Mouse (Mus musculus): ENCODE results near the gene Ank. TPM values are rescaled to one million over a fixed set of nuclear protein-coding genes. Genes with fewer than 3 reads are reported as not detected.
A peak's percentile ranks its signal among the peaks of the same experiment; 100 is the strongest.
"Not testable (repeated sequence)": the region's sequence is repeated elsewhere in the genome, so short reads cannot be mapped to it uniquely, and the experiment has no call there.

The Ank gene
- 100 to 1,000 TPM; 165 to 172 TPM for total RNA-seq (2021)

DNA sequence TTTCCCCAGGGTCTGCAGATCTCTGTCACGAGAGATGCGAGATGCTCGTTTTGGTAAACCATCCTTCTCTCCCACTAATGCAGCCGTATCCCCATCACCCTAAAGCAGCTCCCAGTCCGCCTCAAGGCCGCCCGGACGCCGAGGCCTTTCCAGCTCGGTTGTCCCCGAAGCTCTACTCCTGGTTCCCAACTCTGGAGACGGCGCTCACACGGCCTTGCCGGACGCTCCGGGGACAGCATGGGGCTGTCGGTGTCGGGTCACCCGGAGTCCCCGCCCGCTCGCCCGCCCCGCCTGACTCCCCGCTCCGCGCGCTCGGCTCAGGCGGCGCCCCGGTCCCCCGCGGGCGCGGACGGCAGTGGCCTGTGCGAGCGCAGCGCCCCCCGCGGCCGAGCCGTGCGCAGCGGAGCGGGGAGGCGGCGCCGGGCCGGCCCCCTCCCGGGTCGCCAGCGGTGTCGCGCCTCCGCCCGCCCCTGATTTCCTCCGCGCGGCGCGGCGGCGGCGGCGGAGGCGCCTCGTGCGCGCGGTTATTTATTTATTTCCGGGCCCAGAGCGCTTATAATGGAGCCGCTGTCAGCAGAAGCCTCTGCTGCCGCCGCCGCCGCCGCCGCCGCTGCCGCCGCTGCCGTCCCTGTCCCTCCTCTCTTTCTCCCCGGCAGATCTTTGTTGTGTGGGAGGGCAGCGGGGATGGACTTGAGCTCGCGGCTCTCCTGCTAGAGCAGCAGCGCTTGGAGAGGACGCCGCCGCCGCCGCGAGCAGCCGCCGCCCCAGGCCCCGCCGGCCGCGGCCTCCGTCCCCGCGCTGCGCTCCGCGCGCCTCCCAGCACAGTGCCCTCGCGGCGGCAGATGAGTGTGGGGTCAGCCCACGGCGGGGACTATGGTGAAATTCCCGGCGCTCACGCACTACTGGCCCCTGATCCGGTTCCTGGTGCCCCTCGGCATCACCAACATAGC, at the start of gene Ank:
Gene Ank, plus strand, starts transcription at position 547 of the 950 bp plus-strand sequence.
- DNase-seq (ENCODE audit: extremely low spot score in 1 of 2, low spot score in 2 of 2), result peak; percentile 60 to 89
- intact Hi-C loops (cut with DNase I), result loop anchor here (2.0 to 5.0 kb wide), 3 partner anchors 116 to 146 kb away; no protein-coding TSS in a partner anchor

DNA sequence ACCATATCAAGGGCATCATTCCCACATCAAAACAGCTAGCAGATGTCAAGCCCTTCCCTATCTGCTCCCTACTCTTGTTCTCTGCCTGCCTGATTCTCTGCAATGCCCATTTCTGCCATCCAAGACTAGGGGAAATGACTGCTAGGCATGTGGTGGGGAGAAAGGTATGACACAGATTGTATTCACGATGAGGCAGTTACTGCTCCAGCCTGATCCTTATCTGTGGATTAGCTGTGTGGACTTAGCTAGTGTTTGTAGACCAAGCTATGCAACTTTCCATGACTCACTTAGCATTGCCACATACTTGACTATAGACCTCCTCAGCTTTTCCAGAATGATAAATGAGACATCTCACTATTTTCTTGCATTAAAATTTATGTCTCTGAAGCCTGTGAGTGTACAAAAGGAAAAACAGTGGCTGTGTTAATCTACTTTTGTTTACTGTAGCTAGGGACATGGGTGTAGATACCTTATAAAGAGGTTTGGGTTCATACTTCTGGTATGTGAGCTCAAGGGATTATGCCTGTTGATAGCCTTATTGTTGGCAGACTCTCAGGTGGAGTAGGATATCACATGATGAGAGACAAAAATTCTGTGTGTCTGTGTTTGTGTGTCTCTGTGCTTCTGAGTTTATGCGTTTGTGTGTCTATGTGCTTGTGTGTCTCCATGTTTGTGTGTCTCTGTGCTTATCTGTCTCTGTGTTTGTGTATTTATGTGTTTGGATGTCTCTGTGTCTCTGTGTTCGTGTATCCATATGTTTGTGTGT, 47.7 kb upstream of the Ank start:
- no peak for DNase-seq (ENCODE audit: extremely low spot score in 1 of 2, low spot score in 2 of 2)
- intact Hi-C loops (cut with DNase I), result no loop called here

DNA sequence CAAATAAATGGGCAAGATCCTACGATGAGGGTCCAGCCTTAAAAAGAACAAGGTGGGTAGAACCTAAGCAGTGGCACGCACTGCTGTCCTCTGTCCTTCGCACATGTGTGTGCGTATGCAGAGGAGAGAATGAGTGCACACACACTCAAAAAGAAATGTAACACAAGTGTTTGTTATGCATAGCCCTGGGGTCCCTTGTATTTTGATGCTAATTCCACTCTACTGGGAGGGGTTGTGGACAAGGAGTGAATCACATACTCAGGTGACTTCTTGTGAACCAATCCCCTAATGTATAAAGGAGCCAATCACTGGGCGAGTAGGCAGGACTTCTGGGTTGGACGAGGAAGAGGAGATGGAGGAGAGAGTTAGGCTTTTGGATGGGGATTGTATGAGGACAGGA, 44.9 kb upstream of the Ank start:
- intact Hi-C loops (cut with DNase I), result no loop called here
- DNase-seq (ENCODE audit: extremely low spot score in 1 of 2, low spot score in 2 of 2), result no peak

DNA sequence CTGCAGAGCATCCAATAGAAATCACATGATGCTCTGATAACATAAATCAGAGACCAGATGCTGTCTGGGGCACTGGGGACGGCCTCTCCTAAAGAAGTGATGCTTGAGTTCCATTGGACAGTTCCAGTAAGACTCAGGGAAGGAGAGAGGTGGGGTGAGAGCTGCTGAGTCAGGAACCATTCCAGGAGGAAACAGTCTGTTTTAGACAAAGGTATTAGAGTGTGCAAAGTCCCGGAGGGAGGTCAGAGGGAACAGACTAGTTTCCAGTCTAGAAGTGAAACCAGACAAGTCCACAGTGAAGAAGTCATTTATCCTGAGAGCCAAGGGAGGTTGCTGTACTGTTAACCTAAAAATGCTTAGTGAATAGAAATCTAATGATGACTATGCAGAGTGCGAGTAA, 38.9 kb upstream of the Ank start:
- intact Hi-C loops (cut with DNase I), result no loop called here
- no peak for DNase-seq (ENCODE audit: extremely low spot score in 1 of 2, low spot score in 2 of 2)

DNA sequence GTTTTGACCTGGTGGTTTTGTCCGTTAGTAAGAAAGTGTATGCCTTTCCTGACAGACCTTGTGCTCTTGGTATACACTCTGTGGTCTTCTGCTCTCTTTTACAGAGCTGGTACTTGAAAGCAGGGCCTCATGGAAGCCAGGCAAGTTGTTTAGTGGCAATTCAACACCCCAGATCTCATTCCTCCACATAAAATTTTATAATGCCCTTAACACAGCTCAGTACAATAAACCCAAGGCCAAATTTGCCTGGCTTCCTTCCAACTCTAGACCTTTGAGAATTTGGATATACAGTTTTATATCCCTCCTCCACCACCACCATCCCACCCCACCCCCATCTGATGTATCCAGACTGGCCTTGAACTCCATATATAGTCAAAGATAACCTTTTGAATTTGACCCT, 36.2 kb upstream of the Ank start:
- DNase-seq (ENCODE audit: extremely low spot score in 1 of 2, low spot score in 2 of 2), result no peak
- intact Hi-C loops (cut with DNase I), result no loop called here

DNA sequence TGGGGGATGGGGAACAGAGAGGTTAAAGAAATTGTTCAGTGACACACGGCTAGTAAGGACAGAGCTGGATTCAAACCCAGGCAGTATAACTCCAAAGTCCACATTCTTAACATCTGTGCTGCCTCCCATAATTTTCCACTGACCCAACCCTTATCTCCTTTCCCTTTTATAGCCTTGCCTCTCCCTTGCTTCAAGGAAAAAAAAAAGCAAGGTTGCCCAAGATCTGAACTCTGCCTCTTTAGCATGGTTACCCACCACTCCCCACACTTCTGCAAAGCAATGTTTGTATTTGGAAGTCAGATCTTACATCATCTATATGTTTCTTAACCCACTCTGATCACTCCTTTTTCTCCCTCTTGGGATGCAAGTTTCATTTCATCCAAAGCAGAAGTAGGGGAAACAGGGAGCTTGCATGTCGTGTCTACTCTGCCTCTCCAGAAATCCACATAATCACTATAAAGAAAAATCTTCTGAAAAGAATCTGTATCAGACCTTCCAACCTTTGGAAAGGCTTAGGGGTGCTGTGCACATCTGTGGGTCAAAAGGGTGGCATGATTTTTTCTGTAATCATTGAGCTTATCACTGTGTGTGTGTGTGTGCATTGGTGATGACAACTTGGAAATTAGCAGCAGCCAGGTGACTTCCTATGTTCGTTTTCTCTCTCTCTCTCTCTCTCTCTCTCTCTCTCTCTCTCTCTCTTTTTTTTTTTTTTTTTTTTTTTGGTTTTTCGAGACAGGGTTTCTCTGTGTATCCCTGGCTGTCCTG, 33.4 kb upstream of the Ank start:
- intact Hi-C loops (cut with DNase I), result no loop called here

DNA sequence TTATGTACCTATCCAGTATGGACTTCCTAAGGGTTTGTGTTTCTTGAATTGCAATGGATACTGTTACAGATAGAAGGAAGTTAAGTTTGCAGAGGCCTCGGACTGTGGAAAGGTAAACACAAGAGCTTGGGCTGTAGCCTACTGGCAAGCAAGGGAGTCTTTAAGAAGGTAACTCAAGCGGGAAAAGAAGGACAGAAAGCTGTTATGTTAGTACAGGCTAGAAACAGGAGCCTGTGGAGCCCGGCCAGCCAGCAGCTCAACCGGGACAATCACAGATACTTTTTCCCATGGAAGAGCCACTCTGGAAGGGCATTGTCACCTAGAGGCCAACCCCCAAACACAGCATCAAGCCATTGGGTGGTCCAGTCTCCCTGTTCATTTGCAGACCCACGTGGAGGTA, 31.1 kb upstream of the Ank start:
- intact Hi-C loops (cut with DNase I), result no loop called here
- DNase-seq (ENCODE audit: extremely low spot score in 1 of 2, low spot score in 2 of 2), result no peak

More for the DNA sequence above, 33.4 kb upstream of the Ank start:
- no peak for DNase-seq (ENCODE audit: extremely low spot score in 1 of 2, low spot score in 2 of 2)

DNA sequence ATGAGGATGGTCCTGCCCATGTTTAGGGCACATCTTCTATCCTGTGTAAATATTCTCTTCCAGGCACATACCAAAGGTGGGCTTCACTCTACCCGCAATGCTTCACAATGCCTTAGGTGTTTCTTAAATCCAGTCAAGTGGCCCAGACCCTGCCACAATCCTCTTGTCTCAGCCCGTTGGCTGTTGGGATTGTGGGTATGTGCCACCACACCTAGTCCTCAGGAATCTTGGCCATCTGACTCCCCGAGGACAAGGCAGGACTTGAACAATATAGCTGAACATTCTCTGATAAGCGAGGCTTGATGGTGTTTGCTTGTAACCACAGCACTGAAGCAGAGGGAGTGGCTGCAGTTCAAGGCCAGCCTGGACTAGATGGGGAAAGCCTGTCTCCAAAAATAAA, 30.3 kb upstream of the Ank start:
- DNase-seq (ENCODE audit: extremely low spot score in 1 of 2, low spot score in 2 of 2), result no peak

DNA sequence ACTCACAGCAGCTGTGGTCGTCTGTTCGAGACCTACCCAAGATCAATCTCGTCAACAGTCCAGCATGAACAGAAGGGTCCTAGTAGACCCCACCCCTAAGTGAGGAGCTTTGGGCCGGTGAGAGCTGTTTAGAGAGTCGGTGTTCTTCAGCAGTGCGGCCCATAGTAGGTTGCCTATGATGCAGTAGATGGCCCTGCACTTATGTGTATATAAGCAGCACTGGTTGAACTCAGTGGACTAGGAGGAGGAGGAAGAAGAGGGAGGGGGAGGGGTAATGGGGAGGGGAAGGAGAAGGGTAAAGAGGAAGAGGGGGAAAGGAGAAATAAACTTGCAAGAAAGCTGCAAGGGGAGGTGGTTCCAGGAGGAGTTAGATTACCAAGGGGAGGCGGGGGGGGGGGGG, 25.4 kb upstream of the Ank start:
- intact Hi-C loops (cut with DNase I), result no loop called here
- no peak for DNase-seq (ENCODE audit: extremely low spot score in 1 of 2, low spot score in 2 of 2)

More for the DNA sequence above, 30.3 kb upstream of the Ank start:
- intact Hi-C loops (cut with DNase I), result no loop called here

DNA sequence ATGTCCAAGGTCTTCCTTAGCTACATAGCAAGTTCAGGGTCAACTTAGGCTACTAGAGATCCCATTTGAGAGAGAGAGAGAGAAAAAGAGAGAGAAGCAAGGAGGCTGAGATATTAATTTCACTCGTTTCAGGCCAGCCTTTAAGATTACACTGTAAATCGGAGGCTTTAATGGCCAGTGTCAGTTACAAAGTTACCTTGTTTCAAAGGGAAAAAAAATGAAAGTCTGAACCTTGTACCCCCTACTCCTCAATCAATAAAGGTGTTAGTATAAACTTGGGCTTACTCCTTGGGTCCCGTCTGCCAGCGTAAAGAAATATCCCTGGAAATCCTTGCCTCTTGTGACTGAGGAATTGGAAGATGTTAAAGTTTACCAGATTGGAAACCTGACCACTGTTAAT, 24.9 kb upstream of the Ank start:
- intact Hi-C loops (cut with DNase I), result no loop called here
- DNase-seq (ENCODE audit: extremely low spot score in 1 of 2, low spot score in 2 of 2), result no peak

DNA sequence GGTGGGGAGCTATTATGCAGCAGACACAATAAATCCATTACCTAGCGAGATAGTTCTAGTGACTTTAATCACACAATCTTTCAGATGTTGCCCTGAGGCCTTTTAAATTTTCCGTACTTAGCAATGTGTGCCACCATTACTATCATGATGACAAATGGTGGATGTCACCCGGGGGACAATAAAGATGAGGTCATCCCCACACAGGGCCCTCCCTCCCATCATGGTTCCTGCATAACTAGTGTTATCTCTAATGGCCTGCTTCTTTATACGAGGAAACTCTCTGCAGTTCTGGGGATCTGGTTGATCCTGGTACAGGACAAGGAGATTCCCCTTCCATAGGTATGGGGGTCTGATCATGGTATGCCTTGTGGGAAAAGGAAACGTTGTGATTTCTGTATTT, 24.5 kb upstream of the Ank start:
- no peak for DNase-seq (ENCODE audit: extremely low spot score in 1 of 2, low spot score in 2 of 2)
- intact Hi-C loops (cut with DNase I), result no loop called here

DNA sequence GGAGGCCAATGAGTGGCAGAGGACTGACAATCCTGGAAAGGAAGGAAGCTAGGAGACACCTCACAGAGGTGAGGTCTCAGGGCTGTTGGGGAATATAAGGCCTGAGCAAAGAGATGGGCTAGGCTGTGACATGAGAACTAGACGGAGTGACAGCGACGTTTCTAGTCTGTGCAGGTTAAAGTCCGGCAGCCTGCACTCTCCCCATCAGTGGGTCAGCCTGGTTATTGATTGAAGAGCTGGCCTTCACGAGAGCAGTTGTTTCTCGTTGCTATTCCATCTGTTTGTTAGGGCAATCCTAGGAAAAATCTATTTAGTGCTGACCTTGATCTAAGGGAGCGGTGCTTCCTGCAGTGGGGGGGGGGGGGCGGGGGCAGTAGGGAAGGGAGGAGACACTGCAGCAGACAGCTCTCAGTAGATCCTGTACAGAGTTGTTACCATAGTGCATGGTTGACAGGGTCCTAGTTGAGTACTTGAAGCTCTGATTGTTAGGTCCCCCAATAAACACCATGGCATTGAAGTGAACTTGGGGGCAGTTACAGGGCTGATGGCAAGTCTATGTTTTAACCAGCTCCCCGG, 21.6 kb upstream of the Ank start:
- intact Hi-C loops (cut with DNase I), result no loop called here
- DNase-seq (ENCODE audit: extremely low spot score in 1 of 2, low spot score in 2 of 2), result no peak

DNA sequence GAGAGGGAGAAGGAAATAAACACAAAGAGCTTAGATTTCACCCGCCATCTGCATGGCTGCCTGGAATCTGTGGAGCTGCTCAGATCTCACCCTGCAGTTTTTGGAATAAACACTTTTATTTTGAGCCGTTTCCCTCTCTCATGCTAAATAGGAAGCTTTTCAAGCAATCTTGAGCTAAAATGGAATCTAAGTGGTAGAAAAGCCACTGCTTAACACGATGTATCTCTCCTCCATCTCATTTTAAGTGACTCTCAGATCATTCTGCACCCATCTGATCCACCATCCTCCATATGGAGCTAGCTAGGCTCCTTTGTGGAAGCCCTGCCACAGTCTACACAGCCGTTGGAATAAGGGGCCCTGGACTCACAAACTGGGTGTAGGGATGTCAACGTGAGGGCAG, 15.8 kb upstream of the Ank start:
- intact Hi-C loops (cut with DNase I), result no loop called here
- peak in 1 of 2 experiments; percentile 49 for DNase-seq (ENCODE audit: extremely low spot score in 1 of 2, low spot score in 2 of 2)

DNA sequence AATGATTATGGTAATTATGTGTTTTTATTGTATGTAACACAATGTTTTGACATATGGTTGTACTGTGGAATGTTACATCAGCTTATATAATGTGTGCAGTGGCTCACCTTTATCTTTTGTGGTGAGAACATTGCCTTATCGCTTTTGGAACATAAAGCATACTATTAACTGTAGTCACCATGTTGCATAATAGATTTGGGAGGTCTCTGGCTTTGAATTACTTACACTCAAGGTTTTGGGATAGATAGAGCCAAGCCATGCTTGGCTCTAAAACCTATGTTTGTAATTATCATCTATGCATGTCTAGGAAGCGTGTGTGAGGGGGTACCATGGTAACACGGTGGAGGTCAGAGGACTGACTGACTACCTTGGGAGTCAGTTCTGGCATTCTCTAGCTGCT, 14.7 kb upstream of the Ank start:
- intact Hi-C loops (cut with DNase I), result no loop called here
- no peak for DNase-seq (ENCODE audit: extremely low spot score in 1 of 2, low spot score in 2 of 2)

DNA sequence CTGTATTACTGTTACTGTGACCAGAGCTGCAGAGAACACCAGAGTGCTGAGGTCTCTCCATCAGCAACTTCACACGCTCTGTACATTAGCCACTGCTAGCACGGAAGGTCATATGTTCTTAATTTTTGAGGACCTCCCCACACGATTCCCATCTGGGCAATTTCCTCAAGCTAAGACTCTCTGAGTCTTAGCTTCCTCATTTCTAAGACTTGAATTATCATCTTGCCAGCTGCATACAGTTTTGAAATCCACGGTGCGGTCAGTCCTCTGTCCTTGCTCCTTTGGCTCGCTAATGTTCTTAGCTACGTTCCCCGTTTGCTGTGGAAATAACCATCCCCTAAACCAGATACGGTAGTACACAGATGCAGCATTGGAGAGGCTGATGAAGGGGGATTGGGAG, 14.0 kb upstream of the Ank start:
- no peak for DNase-seq (ENCODE audit: extremely low spot score in 1 of 2, low spot score in 2 of 2)
- intact Hi-C loops (cut with DNase I), result no loop called here

DNA sequence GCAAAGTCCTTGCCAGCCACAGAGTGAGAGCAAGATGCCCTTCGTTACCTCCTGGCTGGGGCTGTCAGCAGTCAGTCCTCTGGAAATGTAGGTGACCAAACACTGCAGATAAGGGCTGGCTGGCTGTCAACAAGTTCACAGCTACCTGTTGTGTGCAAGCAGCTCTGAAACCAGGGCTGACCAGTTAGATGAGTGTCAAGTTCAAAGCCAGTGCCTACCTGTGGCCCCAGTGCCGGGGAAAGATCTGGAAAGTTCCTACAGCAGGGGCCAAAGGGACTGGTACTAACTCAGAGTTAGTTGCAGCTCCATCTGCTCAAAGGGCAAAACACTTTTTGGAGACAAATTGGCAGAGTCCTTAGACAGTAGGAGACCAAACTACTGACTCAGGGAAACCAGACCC, 9.5 kb upstream of the Ank start:
- intact Hi-C loops (cut with DNase I), result no loop called here
- DNase-seq (ENCODE audit: extremely low spot score in 1 of 2, low spot score in 2 of 2), result no peak

DNA sequence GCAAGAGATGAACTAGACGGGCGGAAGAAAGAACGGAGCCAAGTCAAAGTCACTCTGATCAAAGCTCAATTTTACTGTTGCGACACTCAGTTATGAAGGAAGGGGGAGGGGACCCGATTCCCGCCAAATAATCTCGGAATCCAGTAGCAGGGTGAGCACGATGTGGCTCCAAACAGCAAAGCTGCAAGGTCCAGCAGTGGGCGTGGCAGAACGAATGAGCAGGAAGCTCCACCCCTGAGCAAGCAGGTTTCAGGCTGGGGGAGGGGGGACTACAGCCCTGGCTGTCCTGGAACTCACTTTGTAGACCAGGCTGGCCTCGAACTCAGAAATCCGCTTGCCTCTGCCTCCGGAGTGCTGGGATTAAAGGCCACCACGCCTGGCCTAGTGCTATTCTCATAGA, 6.7 kb upstream of the Ank start:
- intact Hi-C loops (cut with DNase I); DNase-seq (ENCODE audit: extremely low spot score in 1 of 2, low spot score in 2 of 2): not testable (repeated sequence)

DNA sequence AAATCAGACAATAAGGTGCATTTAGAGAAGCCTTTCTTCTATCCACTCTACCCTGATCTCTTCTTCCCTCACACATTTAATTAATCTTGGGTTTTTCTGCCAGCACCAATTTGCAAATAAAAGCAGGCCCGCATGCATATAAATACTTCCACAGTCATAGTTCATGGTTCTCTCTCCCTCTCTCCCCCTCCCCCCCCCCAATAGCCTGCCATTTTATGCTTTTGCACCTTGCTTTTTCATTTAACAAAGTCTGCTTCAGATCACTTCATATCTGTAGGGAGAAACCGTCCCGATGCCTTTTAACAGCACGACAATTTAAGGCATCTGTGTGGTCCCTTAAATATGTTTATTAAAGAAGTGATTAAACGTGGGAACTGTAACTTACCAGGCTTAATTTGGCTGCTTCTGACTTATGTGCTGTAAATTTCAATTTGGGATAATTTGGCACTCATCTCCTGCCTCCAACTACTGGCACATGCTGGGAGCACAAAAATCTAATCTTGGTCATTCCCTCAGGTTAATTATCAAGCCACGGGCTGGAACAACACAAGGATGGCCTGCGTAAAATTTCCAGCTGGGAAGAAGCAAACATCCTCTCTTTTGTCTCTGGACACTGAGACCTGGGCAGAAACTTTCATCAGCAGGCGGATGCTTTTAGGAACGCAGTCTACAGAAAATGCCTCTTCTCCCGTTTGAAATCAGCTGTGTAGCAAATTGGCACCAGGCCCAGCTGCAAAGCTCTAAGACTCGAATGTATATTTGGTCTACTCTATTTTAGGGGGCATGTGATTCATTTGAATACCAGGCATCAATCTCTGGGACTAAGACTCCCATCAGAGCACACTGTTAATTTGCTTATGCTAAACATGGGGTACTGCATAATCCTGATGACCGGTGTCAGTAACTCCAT, 4.9 kb upstream of the Ank start:
- intact Hi-C loops (cut with DNase I), result no loop called here

More for the DNA sequence above, 4.9 kb upstream of the Ank start:
- peak; percentile 63 to 71 for DNase-seq (ENCODE audit: extremely low spot score in 1 of 2, low spot score in 2 of 2)

All from left cerebral cortex, postnatal 10 days (tissue).